Mouse (Mus musculus): ENCODE data around the gene Igdcc3. TPM values are rescaled to one million over a fixed set of nuclear protein-coding genes. Genes with fewer than 3 reads are reported as not detected.
"Not testable (repeated sequence)": the region's sequence is repeated elsewhere in the genome, so short reads cannot be mapped to it uniquely, and the experiment has no call there.

Igdcc3 gene
- polyA plus RNA-seq, 1 experiment from 2014 or later: 450 TPM

DNA sequence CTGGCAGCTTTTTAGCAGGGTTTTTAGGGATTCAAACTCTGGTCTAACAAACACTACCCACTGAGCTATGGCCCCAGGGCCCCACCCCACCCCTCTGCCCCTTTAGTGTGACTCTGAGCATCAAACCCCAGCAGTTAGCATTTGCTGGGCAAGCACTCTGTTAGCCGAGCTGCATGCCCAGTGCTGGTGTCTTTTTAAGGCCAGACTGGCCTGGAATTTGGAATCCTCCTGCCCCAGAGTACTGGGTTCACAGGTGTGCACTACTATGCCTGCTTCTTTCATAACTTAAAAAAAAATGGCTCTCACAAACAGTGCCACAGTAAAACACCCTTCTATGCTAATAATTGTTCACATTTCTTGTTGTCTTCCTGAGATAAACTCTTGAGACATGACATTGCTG lies 77.9 kb downstream of the Igdcc3 start:
- Histone ChIP-seq H3K4me1 (peaks cover 31% of the 10 kb centered on the region), H3K27ac (replicated peaks) (no peak overlapping the region), H3K27me3 (ENCODE audit: low read depth, poor library complexity, severe bottlenecking) (peaks cover 8% of the 10 kb centered on the region; the same call in 1 of the 2 replicates), H3K4me3 (no peak overlapping the region), H3K9me3 (replicated peaks) (no peaks in the 10 kb centered on the region), H3K36me3 (no peaks in the 10 kb centered on the region)
- no peak for DNase-seq (ENCODE audit: low spot score)
- WGBS: 78% methylated on average over 1 of the region's 1 CpGs

DNA sequence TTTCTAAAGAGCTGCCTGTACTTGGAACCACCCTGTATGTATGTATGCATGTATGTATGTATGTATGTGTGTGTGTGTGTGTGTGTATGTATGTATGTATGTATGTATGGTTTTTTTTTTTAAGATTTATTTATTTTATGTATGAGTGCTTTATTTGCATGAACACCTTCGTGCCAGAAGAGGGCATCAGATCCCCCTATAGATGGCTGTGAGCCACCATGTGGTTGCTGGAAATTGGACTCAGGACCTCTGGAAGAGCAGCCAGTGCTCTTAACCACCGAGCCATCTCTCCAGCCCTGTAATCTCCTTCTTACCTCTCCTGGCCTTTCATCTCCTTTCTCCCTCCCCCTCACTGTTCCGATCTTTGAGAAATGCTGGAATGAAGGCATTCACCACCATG lies 79.4 kb downstream of the Igdcc3 start:
- not testable (repeated sequence) for DNase-seq (ENCODE audit: low spot score); H3K36me3 ChIP-seq; H3K27me3 ChIP-seq (ENCODE audit: low read depth, poor library complexity, severe bottlenecking); H3K4me3 ChIP-seq; H3K9me3 ChIP-seq (replicated peaks); H3K27ac ChIP-seq (replicated peaks)
- H3K4me1 ChIP-seq: peaks cover 19% of the 10 kb centered on the region
- WGBS: 57% methylated on average over 3 of the region's 3 CpGs

DNA sequence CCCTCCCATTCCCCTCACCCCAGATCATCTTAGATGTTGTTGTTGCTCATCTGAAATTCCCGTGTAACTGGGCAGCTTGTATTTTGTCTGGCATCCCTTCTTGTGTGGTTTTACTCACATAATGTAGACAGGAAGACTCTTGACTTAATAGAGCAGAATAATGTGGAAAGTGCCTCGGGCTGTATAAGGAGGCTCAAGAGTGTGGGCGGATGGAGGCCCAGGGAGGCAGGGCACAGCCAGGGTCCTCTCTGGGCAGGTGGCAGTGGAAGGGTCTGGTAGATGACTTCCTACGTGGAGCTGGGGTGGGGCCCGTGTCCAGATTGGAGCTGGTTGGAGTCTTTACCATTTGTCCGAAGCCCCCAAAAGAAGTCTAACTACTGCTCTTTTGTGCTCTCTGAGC lies 82.9 kb downstream of the Igdcc3 start:
- no peak overlapping the region for H3K27ac ChIP-seq (replicated peaks)
- no peak for DNase-seq (ENCODE audit: low spot score)
- H3K27me3 ChIP-seq (ENCODE audit: low read depth, poor library complexity, severe bottlenecking): no peaks in the 10 kb centered on the region
- WGBS: 90% methylated on average over 6 of the region's 6 CpGs
- H3K4me1 ChIP-seq: peaks cover 3% of the 10 kb centered on the region; the same call in 1 of the 2 replicates
- H3K4me3 ChIP-seq: no peak overlapping the region
- no peaks in the 10 kb centered on the region; the same call in 1 of the 2 replicates for H3K36me3 ChIP-seq
- H3K9me3 ChIP-seq (replicated peaks): no peaks in the 10 kb centered on the region

DNA sequence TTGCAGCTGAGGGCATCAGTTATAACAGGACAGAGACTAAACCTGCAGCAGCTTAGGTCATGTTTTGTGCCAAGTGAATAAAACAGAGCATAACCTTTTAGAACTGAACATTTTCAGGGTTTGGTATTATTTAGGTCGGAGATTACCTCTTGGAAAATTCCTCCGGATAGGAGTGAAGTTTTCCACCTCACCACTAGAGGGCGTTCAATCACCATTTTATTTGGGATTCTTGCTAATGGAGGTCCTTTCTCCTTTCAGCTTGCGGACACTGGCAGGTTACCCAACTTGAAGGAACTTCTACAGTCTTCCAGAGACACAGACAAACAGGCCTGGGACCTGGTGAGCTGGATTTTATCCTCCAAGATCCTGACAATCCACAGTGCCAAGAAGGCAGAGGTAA lies 84.8 kb downstream of the Igdcc3 start:
- 35% methylated on average over 4 of the region's 4 CpGs for WGBS
- Histone ChIP-seq H3K4me1 (no peaks in the 10 kb centered on the region; the same call in 1 of the 2 replicates), H3K9me3 (replicated peaks) (no peaks in the 10 kb centered on the region), H3K36me3 (peaks cover 9% of the 10 kb centered on the region), H3K27me3 (ENCODE audit: low read depth, poor library complexity, severe bottlenecking) (no peaks in the 10 kb centered on the region), H3K27ac (replicated peaks) (no peak overlapping the region), H3K4me3 (no peak overlapping the region)
- DNase-seq (ENCODE audit: low spot score): no peak

DNA sequence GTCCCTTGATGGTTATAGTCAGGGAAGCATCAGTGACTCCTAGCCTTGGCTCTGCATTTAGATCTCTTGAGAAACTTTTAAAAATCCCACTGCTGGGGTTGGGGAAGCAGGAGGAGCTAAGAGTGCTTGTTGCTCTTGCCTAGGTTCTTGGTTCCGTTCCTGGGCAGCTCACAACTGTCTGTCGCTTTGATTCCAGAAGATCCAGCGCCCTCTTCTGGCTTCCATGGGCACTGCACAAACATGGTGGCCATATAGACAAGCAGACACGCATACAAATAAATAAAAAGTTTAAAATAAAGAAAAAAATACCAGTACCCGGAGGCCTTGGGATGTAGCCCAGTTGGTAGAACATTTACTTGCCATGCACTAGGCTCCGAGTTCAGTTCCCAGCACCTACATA lies 89.3 kb downstream of the Igdcc3 start:
- Histone ChIP-seq H3K27ac (replicated peaks) (no peak overlapping the region), H3K4me1 (peaks cover 5% of the 10 kb centered on the region; the same call in 1 of the 2 replicates), H3K9me3 (replicated peaks) (no peaks in the 10 kb centered on the region), H3K27me3 (ENCODE audit: low read depth, poor library complexity, severe bottlenecking) (no peaks in the 10 kb centered on the region), H3K36me3 (peaks cover 12% of the 10 kb centered on the region), H3K4me3 (no peak overlapping the region)
- no peak for DNase-seq (ENCODE audit: low spot score)
- 71% methylated on average over 6 of the region's 6 CpGs for WGBS

DNA sequence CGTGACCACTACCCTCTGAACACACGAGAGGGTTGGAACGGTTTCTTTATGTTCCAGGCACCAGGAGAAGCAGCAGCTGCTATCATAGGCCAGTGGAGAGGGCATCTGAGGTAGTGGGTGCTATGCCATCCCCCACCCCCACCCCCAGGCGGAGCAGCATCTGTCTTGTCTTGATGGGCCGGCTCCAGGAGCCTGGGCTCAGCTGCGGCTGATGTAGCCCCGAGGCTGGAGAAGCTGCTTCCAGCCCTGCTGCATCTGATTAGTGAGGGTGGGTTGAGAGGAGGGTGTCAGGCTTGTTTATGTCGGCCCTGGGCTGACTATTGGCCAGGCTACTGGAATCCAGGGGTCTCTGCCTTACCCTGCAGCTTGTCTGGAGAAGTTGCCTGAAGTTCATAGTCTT lies 90.3 kb downstream of the Igdcc3 start:
- Histone ChIP-seq H3K4me3 (no peak overlapping the region), H3K9me3 (replicated peaks) (no peaks in the 10 kb centered on the region), H3K4me1 (peaks cover 5% of the 10 kb centered on the region; the same call in 1 of the 2 replicates), H3K27ac (replicated peaks) (peak overlapping the region; percentile 33; the same call in 1 of the 2 replicates), H3K36me3 (peaks cover 12% of the 10 kb centered on the region), H3K27me3 (ENCODE audit: low read depth, poor library complexity, severe bottlenecking) (no peaks in the 10 kb centered on the region)
- DNase-seq (ENCODE audit: low spot score): peak; percentile 23
- 77% methylated on average over 8 of the region's 8 CpGs for WGBS

DNA sequence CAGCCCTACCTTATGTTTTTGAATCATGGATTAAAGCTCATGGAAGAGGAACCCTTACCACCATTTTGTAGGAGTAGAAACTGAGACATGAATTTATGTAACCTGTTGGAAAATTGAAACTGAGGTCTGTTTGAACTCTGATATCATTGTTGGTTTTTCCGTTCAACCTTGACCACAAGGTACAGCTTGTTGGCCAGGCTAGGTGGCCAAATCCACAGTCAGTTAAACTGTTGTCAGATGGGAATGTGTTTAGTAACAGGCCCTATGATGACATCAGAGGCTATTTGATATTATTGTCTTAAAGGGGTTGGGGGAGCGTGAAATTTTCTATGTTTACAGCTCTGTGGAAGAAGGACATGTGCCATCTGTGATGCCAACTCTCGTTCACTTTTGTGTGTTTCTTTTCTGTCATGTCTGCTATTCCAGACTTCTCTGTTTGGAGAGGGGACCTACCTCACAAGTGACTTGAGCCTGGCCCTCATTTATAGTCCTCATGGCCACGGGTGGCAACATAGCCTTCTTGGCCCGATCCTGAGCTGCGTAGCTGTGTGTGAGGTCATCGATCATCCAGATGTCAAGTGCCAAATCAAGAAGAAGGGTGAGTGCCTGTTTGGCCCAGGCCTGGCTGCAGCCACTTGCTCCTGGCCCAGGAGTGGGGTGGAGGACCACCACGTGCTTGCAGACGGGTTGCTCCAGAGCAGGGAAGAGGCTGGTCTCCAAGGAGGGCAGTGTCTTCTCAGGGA lies 92.4 kb downstream of the Igdcc3 start:
- Histone ChIP-seq H3K9me3 (replicated peaks) (no peaks in the 10 kb centered on the region), H3K27ac (replicated peaks) (no peak overlapping the region), H3K4me1 (peaks cover 9% of the 10 kb centered on the region; the same call in 1 of the 2 replicates), H3K27me3 (ENCODE audit: low read depth, poor library complexity, severe bottlenecking) (no peaks in the 10 kb centered on the region), H3K36me3 (peaks cover 12% of the 10 kb centered on the region), H3K4me3 (no peak overlapping the region)
- DNase-seq (ENCODE audit: low spot score): no peak
- WGBS: 93% methylated on average over 9 of the region's 9 CpGs

DNA sequence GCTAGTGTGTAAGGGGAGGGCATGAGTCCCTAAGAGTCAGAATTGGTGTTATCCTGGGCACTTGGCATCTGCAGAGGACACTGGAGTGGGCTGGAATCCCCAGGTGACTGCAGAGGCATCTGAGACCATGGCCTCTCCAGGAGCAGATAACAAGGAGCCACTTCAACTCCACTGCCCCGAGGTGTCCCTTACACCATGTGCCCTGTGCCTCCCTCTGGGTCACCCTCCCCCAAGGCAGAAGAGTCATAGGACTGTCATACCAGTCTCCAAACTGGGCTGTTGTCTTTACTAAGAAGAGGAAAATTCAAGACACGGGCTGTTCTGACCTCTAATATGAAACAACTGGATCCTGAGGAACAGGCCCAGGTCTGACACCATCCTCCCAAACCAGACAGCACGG lies 93.7 kb downstream of the Igdcc3 start:
- Histone ChIP-seq H3K27ac (replicated peaks) (no peak overlapping the region), H3K4me3 (no peak overlapping the region), H3K4me1 (peaks cover 9% of the 10 kb centered on the region; the same call in 1 of the 2 replicates), H3K27me3 (ENCODE audit: low read depth, poor library complexity, severe bottlenecking) (no peaks in the 10 kb centered on the region), H3K9me3 (replicated peaks) (no peaks in the 10 kb centered on the region), H3K36me3 (peaks cover 11% of the 10 kb centered on the region)
- WGBS: 86% methylated on average over 3 of the region's 3 CpGs
- DNase-seq (ENCODE audit: low spot score): no peak

Other genes with a start within 250 kb of the Igdcc3 start
- 0.02 TPM in 1 of 2 replicates, not detected in the other for gene Slc24a1, start 189.6 kb upstream of the Igdcc3 start, polyA plus RNA-seq (2016; fragmentation: Nextera tagmentation; extraction: Ambion mirVana)
- 69.7 and 74.0 TPM in 2 replicates for gene Ints14, start 180.3 kb upstream of the Igdcc3 start, polyA plus RNA-seq (2016; fragmentation: Nextera tagmentation; extraction: Ambion mirVana)
- 110 and 123 TPM in 2 replicates for gene Hacd3, start 119.5 kb upstream of the Igdcc3 start, polyA plus RNA-seq (2016; fragmentation: Nextera tagmentation; extraction: Ambion mirVana)
- 37.6 and 44.4 TPM in 2 replicates for gene Dpp8, start 108.8 kb upstream of the Igdcc3 start, polyA plus RNA-seq (2016; fragmentation: Nextera tagmentation; extraction: Ambion mirVana)
- 8.9 and 12.6 TPM in 2 replicates for gene Igdcc4, start 39.7 kb upstream of the Igdcc3 start, polyA plus RNA-seq (2016; fragmentation: Nextera tagmentation; extraction: Ambion mirVana)
- gene Parp16, start 54.2 kb downstream of the Igdcc3 start, polyA plus RNA-seq (2016; fragmentation: Nextera tagmentation; extraction: Ambion mirVana): 7.2 and 7.9 TPM in 2 replicates
- gene Cilp, start 124.0 kb downstream of the Igdcc3 start, polyA plus RNA-seq (2016; fragmentation: Nextera tagmentation; extraction: Ambion mirVana): 0.04 and 0.17 TPM in 2 replicates
- 41.6 and 42.3 TPM in 2 replicates for gene Clpx, start 153.1 kb downstream of the Igdcc3 start, polyA plus RNA-seq (2016; fragmentation: Nextera tagmentation; extraction: Ambion mirVana)
- 8.1 and 8.4 TPM in 2 replicates for gene Pdcd7, start 204.9 kb downstream of the Igdcc3 start, polyA plus RNA-seq (2016; fragmentation: Nextera tagmentation; extraction: Ambion mirVana)
- gene Ubap1l, start 219.9 kb downstream of the Igdcc3 start, polyA plus RNA-seq (2016; fragmentation: Nextera tagmentation; extraction: Ambion mirVana): 0.29 and 0.36 TPM in 2 replicates